Mouse (Mus musculus) liver, adult 2 months (tissue): ENCODE measurements around the gene Raet1d.
"Not testable (repeated sequence)": the region's sequence is repeated elsewhere in the genome, so short reads cannot be mapped to it uniquely, and the experiment has no call there.

ENCODE experiments used
- CTCF ChIP-seq: fragments of 200-500 bp; IDR thresholded peaks from 2 replicates; pipeline ENCODE4 v1.5.1; 2011; ENCODE audit warnings: low read depth, low read length, control low read depth
- POLR2A ChIP-seq: fragments of 200-500 bp; IDR thresholded peaks from 2 replicates; pipeline ENCODE4 v1.6.1; 2011; ENCODE audit warnings: low read length, control low read depth; ENCODE audit not compliant: insufficient read depth; ENCODE audit errors: extremely low read depth

DNA sequence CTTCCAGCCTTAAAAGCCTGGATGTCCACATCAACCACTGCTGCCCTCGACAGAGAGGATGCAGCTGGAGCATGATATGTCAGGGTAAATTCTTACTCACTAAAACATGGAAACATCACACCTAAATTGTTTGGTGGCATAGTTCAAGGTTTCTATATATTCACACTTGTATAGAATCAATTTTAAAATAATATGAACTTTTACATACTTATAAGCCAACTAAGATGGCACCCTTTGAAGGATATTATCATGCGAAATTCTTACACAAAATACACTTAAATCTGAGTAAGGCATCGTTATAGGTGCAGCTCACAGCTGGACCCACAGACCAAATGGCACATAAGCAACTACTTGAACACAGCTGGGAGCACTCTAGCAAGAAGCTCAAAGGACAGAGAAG lies at the start of gene Raet1d:
- TF ChIP-seq CTCF, POLR2A: not testable (repeated sequence)
